Mouse (Mus musculus) left cerebral cortex, postnatal 25 days (tissue): ENCODE measurements around the gene Tmc8. TPM values are rescaled to one million over a fixed set of nuclear protein-coding genes. Genes with fewer than 3 reads are reported as not detected.
"Not testable (repeated sequence)": the region's sequence is repeated elsewhere in the genome, so short reads cannot be mapped to it uniquely, and the experiment has no call there.

ENCODE experiments used
- DNase-seq, 2 experiments: peaks; one replicate each; pipeline ENCODE4 v3.0.0; 2022; ENCODE audit warnings: low spot score in 2 of 2, mixed read lengths in 1 of 2
- intact Hi-C: fragments of 180-260 bp; cut with DNase I; formaldehyde crosslinking; loops from one replicate; pipeline ENCODE4 v1.15.1; 2025
- total RNA-seq, 2 experiments: library from RNA; stranded (reverse); gene quantifications; 2 replicates each; pipeline ENCODE4 v1.2.3; 2021

The Tmc8 gene
- total RNA-seq, 2 experiments from 2014 or later = 0.60 to 1.1 TPM

DNA sequence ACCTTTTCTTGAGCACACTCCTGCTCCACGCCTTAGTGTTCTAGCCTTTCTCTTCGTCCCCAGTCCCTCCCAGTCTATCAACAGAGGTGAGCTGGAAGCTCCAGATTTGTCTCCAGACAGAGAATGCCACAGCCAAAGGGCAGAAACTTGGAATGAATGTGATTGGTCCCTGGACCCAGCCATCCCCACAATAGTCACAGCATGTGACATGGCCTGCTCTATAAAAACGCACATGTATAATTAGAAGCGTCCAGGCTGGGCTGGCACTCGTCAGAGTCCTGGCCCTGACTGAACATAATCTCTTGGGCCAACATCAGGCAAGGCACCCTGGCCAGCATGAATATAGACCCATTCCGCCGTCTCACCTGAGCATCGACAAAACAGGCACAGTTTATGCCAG, 37.2 kb downstream of the Tmc8 start:
- intact Hi-C loops = no loop called here
- no peak for DNase-seq

DNA sequence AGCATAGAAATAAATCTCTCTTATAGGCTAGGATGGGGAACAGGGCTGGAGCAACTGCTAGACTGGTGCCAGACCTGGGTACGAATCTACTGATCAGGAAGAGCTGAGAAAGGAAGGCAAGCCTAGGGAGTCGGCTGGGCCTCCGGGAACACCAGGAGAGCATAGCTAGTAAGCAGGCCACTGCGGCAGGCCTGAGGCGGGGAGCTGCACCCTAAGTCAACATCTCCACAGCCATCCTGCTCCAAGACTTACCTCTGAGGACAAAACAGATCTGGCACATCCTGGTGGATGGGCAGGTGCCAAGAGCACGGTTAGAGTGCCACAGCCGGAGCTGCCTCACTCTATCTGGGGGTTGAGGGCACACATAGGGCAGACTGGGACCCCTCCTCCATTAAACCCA, 38.3 kb downstream of the Tmc8 start:
- no peak for DNase-seq
- intact Hi-C loops = loop anchor here (5.0 to 10.0 kb wide), 2 partner anchors 453 to 575 kb away; no protein-coding TSS in a partner anchor

GRCm38 (mm10) chr11:117821868-117822267, 40.0 kb downstream of the Tmc8 start:
- intact Hi-C loops = loop anchor here (5.0 to 10.0 kb wide), 2 partner anchors 455 to 577 kb away; no protein-coding TSS in a partner anchor

DNA sequence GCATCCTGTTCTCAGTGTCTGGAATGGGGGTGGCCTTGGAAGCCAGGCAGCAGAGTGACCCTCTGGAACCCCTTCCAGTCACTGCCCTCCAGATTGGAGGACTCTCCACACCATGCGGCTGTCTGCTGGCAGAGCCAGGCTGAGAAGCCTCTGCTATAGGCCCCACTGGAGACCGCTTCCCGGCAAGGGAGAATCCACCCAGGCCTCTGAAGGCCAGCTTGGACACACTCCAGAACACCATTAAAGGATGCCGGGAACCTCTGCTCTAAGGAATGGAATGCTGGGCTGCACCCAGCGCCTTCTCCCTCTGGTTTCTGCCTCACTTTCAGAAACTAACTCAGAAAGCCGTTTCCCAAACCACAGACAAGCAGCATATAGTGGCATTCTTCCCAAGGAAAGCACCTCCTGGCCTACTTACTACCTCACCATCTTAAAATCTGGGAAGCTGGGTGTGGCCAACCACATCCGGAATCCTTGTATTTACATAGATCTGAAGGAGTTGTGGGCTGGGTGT, 40.9 kb downstream of the Tmc8 start:
- intact Hi-C loops = loop anchor here (5.0 to 10.0 kb wide), 2 partner anchors 455 to 578 kb away; no protein-coding TSS in a partner anchor
- no peak for DNase-seq

More at GRCm38 (mm10) chr11:117821868-117822267, 40.0 kb downstream of the Tmc8 start:
- DNase-seq = no peak

DNA sequence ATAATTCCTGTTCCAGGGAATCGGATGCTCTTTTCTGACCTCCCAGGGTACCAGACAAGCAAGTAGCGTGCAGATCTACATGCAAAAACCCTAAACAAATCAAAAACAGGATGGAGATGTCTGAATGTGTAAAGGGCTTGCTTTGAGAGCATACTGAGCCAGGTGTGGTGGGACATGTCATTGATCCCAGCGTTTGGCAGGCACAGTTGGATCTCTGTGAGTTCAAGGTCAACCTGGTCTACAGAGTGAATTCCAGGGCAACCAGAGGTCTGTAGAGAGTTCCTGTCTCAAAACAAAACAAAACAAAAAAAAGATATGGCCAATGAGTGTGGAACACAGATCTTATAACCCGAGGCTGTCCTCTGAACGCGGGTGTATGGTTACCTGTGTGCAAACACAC, 41.5 kb downstream of the Tmc8 start:
- intact Hi-C loops = loop anchor here (5.0 to 10.0 kb wide), 2 partner anchors 456 to 579 kb away; no protein-coding TSS in a partner anchor
- DNase-seq = no peak

- intact Hi-C loops = loop anchor here (1.0 to 10.0 kb wide), 6 partner anchors 34 to 580 kb away; no protein-coding TSS in a partner anchor
- DNase-seq = peak; percentile 77 to 87
Measured at GRCm38 (mm10) chr11:117824060-117824969, 42.4 kb downstream of the Tmc8 start.

DNA sequence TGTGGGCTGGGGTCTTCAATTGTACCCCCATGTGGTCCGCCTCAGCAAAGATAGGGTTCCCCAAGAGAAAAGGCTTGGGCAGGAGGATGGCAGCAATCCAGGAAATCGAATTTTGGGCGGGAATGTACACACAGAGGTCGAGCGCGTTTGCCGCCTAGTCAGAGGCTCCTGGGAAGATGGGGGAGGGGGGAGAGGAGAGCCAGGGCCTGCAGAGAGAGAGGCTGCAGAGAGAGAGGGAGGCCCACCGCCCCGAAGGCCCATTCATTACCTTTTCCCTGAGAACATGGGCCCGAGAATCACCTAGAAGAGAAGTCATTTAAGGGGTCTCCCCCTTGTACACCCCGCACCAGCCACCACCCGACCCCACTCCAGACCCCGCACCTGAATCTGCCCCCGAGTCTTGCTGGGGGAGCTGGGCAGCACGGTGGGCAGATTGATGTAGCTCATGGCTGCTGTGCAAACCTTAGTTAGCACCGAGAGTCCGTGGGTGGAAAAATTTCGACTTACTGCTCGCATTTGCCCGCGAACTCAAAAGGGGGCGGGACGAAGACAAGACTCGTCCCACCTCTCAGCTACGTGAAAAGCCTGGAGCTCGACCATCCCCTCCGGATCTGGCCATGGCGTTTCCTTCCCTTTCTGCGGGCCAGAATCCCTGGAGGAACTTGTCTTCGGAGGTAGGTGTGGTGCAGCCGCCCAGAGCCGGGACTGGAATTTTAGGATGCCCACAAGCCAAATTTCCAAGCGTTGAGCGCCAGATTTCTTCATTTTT, 43.6 kb downstream of the Tmc8 start, which contains the start of the genes Afmid and Tk1:
Afmid (plus strand) TSS at position 592 of the 769 bp plus-strand sequence.
Tk1 (minus strand) TSS at position 760 of the 769 bp plus-strand sequence.
- DNase-seq = peak in 1 of 2 experiments; percentile 54
- intact Hi-C loops = loop anchor here (2.0 to 10.0 kb wide), 3 partner anchors 117 to 581 kb away; no protein-coding TSS in a partner anchor

DNA sequence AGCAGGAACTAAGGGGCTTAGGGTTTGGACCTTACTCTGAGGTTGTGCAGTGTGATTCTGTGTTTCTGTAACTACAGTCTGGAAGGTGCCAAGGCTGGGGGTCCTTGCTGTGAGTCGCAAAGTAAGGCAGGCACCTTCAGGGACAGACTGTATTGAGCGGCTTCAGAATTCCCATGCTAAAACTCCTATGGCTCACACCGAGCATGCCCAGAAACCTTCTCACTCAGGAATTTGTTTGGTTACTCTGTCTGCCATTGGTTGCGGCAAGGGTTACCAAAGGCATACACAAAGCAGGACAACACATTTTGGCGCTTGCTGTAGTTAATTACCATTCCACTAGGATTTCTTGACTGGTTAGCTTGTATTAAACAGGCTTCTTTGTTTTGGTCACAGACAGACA, 44.3 kb downstream of the Tmc8 start:
- no peak for DNase-seq
- intact Hi-C loops = loop anchor here (10.0 kb wide), 1 partner anchor 581 kb away; no protein-coding TSS in a partner anchor

DNA sequence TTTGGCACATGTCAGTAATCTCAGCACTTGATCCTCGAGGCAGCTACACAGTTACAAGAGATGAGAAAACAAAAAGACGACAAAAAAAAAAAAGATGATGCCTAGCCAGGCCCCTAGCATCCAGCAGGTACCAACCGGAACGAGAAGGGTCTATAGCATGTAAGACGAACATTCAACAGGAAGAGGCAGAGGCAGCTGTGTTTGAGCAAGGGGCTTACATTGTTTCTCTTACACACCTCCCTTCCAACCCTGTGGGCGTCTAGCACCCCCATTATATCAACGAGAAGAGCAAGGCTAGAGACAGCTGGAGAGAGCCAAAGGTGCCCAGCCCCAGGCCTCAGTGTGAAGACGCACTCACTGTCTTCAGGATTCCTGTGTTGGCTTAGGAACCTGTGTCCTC, 45.0 kb downstream of the Tmc8 start:
- no peak for DNase-seq
- intact Hi-C loops = loop anchor here (10.0 kb wide), 1 partner anchor 582 kb away; no protein-coding TSS in a partner anchor

DNA sequence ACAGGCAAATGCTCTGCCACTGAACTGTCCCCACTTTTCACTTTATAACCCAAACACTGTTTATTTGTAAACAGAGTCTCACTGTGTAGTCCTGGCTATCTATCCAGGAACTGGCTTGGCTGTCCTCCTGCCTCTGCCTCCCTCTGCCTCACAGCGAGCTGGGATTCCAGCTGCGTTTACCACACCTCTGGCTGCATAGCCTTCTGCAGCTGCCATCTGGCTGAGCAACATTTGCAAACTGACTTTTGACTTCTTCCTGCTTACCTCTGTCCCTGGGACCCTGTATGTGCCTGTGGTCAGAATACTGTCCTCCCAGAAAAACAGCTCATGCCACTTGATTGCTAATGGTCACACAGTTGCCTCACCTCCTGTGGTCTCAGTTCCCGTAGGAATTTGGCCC, 45.5 kb downstream of the Tmc8 start:
- intact Hi-C loops = loop anchor here (10.0 kb wide), 1 partner anchor 583 kb away; no protein-coding TSS in a partner anchor
- DNase-seq = no peak

DNA sequence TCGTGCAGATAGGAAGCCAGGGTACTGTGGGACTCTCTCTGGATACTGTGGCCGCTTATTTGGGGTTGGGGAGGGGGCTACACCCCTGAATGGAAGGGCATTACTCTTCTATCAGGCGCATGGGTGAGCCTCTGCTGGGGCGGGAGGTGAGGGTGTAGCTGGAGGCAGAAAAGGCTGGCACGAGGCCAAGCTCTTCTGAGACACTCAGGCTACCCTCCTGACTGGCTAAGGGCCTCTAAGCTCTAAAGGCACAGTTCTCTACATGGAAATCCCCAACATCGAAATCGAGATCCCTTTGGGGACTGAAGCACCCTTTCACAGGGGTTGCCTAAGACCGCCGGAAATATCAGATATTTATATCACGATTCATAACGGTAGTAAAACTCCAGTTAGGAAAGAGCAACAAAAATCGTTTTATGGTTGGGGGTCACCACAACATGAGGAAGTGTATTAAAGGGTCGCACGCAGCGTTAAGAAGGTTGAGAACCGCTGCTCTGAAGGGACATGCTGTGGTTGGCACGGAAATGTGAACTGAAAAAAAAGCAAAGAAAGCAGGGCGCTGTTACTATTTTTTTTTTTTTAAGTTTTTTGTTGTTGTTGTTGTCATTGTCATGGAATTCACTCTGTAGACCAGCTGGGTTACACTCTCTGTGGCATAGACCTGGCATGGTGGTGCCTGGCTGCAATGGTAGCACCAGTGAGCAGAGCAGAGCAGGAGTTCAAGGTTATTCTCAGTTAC, 46.4 kb downstream of the Tmc8 start:
- no peak for DNase-seq
- intact Hi-C loops = loop anchor here (10.0 kb wide), 1 partner anchor 584 kb away; no protein-coding TSS in a partner anchor

DNA sequence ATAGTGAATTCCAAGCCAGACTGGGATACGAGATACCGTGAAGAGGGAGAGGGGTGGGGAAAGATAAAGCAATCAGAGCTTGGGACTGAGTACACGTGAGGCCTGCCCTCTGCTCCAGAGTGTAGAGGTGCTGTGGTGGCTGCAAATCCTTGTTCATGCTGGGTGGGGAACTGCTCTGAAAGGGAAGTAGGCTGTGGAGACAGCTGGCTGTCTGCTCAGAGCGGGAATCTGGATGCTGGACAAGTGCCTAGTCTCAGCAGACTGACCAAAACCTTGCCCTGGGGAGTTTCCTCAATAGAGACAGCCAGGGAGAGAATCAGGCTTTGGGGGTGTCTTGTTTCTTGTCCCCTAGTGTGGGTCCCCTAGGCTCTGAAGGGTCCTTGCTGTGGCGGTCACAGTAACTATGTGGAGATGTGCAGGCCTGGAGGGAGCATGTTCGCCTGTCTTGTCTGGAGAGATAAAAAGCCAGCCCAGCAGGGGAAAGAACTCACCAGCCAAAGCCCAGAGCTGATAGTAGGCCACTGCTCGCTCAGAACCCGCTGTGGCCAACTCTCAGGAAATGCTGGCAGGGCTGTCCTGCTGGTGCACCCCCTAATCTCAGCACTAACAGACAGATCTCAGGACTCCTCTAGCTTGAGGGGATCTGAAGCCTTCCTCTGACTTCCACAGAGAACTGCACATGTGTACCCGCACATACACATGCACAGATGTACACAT, 47.2 kb downstream of the Tmc8 start:
- peak in 1 of 2 experiments; percentile 30 for DNase-seq
- intact Hi-C loops = loop anchor here (10.0 kb wide), 1 partner anchor 584 kb away; no protein-coding TSS in a partner anchor

- no peak for DNase-seq
- intact Hi-C loops = loop anchor here (10.0 kb wide), 1 partner anchor 585 kb away; no protein-coding TSS in a partner anchor
Measured at GRCm38 (mm10) chr11:117829671-117830215, 47.9 kb downstream of the Tmc8 start.

- intact Hi-C loops = no loop called here
- no peak for DNase-seq
Measured at GRCm38 (mm10) chr11:117830401-117830800, 48.5 kb downstream of the Tmc8 start.

GRCm38 (mm10) chr11:117832086-117832969, 50.5 kb downstream of the Tmc8 start:
- intact Hi-C loops = no loop called here
- DNase-seq = peak; percentile 65 to 70

- intact Hi-C loops = not testable (repeated sequence)
Measured at GRCm38 (mm10) chr11:117833509-117833908, 51.6 kb downstream of the Tmc8 start.

DNA sequence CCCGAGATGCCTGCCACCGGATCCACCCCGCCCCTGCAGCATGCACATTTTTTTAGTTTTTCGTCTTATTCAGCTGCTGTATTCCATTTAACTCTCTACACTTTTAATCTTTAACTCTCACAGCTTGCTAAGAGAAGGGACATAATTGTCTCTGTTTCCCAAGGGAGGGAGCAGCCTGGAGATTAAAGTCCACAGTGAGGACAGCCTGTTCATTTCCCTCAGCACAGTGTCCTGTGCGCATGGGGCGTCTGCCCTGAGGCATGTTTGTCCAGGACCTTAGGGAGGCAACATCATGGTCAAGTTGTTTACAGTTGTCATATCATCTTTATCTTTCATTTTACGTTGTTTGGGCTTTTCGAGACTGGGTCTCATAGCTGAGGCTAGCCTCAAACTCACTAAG, 52.2 kb downstream of the Tmc8 start:
- intact Hi-C loops = no loop called here
- no peak for DNase-seq

More at GRCm38 (mm10) chr11:117833509-117833908, 51.6 kb downstream of the Tmc8 start:
- not testable (repeated sequence) for DNase-seq
